Mouse (Mus musculus) heart, adult 2 months (tissue): ENCODE results near the gene Itga4.

ENCODE experiments used
- CTCF ChIP-seq: fragments of 200-600 bp; IDR thresholded peaks from 2 replicates; pipeline ENCODE4 v1.8.1; 2022; ENCODE audit warnings: antibody characterized with exemption, mild to moderate bottlenecking, moderate library complexity
- POLR2A ChIP-seq: fragments of 200-500 bp; IDR thresholded peaks from 2 replicates; pipeline ENCODE4 v1.6.1; 2011; ENCODE audit warnings: mild to moderate bottlenecking, low read depth, low read length, control low read depth; ENCODE audit not compliant: insufficient read depth

DNA sequence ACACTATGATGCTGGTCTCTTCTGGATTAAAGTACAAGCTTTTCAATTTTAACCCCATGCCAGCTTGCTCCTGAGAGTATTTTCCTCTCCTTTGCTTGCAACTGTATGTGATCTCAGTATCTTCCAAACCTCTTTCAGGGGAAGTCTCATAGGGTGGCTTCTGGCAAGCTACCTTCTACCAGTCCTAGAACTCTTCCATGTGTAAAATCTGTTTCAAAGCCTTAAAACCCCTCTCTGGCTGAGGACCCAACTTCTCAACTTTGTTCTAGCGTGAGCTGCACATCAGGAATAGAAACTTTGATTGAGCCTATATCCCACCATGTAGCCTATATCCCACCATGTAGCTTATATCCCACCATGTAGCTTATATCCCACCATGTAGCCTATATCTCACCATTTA, 1.1 kb downstream of the Itga4 start:
- TF ChIP-seq CTCF (no peak), POLR2A (no peak)
